Mouse (Mus musculus): ENCODE measurements around the gene Mturn.
A peak's percentile ranks its signal among the peaks of the same experiment; 100 is the strongest.

Gene Mturn

GRCm38 (mm10) chr6:54729451-54730105 is 48.2 kb downstream of the Mturn start:
- ATAC-seq (ENCODE audit: low TSS enrichment): no peak

DNA sequence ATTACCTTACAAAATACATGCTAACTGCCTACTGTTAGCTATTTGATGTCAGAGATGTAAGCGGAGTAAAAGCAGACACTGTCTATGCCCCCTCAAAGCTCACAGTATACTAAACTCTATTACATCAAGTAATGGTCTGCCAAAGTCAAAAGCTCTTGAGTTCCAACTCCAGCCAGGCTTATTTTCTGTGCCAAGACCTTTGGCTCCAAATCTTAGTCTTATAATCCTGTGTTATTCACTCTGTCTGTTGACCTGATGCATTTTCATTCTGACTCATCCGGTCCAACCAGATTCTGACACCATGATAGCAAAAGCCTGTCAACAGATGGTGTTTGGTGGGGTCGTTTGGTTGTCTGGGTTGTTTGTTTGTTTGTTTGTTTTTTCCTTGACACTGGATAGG is 50.3 kb downstream of the Mturn start:
- no peak for ATAC-seq (ENCODE audit: low TSS enrichment)

GRCm38 (mm10) chr6:54732721-54733120 is 51.3 kb downstream of the Mturn start:
- no peak for ATAC-seq (ENCODE audit: low TSS enrichment)

- ATAC-seq (ENCODE audit: low TSS enrichment): no peak
Measured at GRCm38 (mm10) chr6:54736126-54736525, 54.7 kb downstream of the Mturn start.

GRCm38 (mm10) chr6:54737255-54737654 is 55.8 kb downstream of the Mturn start:
- ATAC-seq (ENCODE audit: low TSS enrichment): no peak

- no peak for ATAC-seq (ENCODE audit: low TSS enrichment)
Measured at GRCm38 (mm10) chr6:54737684-54738083, 56.3 kb downstream of the Mturn start.

GRCm38 (mm10) chr6:54749056-54749455 is 67.6 kb downstream of the Mturn start:
- ATAC-seq (ENCODE audit: low TSS enrichment): no peak

- ATAC-seq (ENCODE audit: low TSS enrichment): peak; percentile 70; the same call in 1 of the 2 replicates
Measured at GRCm38 (mm10) chr6:54751621-54752020, 70.2 kb downstream of the Mturn start.

DNA sequence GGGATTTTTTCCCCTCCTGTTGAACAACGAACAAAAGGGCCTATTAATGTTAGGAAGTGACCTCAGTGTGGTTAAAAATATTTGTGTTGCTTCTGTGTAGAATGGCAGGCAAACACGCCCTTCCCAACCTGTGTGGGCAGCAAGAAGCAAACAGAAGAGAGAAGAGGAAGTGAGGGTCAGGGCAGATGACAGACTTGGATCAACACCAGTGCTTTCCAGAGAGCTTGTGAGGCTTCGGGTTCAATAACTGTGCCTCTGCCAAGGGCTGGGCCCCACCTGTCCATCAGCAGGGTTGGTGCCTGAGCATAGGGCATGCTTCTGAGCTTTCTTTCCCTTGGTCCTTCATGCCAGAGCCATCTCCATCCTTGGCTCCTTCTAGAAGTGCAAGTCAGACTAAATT is 70.7 kb downstream of the Mturn start:
- ATAC-seq (ENCODE audit: low TSS enrichment): no peak

All from frontal cortex, adult (tissue).